In genomic region chr3:103968701-103969100, GRCm38 (mm10) we compare ENCODE assay signal across 8 mouse cellular contexts. TPM values are rescaled to one million over a fixed set of nuclear protein-coding genes. Genes with fewer than 3 reads are reported as not detected.
DNase-seq lines count a peak whose midpoint lies in the region; ATAC-seq and TF ChIP-seq lines count a peak whose summit lies in the region.

No protein-coding gene starts in this region.

- ATAC-seq in heart, postnatal 0 days (ENCODE audit: insufficient read depth, low read depth): peak; percentile 27
- ATAC-seq in limb, embryonic 11.5 days (ENCODE audit: insufficient number of reproducible peaks, low FRiP score, low TSS enrichment, low read depth): peak; percentile 80
- ATAC-seq in neutrophil, adult 5-6 weeks (ENCODE audit: extremely low read depth, insufficient number of reproducible peaks, low FRiP score, poor library complexity, severe bottlenecking): 0 out of 2 replicates have a peak, but pooled peaks have one; percentile 20

- peak overlapping the region; percentile 84 for H3K4me3 ChIP-seq in heart, postnatal 0 days (ENCODE audit: low read depth, low read length)
- peak overlapping the region; percentile 63 for H3K4me3 ChIP-seq in limb, embryonic 11.5 days (ENCODE audit: low read depth, low read length)

- peaks cover 13% of the 10 kb centered on the region for H3K36me3 ChIP-seq in heart, postnatal 0 days (replicated peaks; ENCODE audit: control insufficient read depth, insufficient read depth, low read length)
- H3K36me3 ChIP-seq in limb, embryonic 11.5 days (ENCODE audit: control insufficient read depth, insufficient read depth, low read length): peaks cover 5% of the 10 kb centered on the region; the same call in 1 of the 2 replicates

- peak overlapping the region; percentile 90 for H3K27ac ChIP-seq in heart, postnatal 0 days (ENCODE audit: low read depth)
- peak overlapping the region; percentile 95 for H3K27ac ChIP-seq in limb, embryonic 11.5 days (replicated peaks; ENCODE audit: low read depth, low read length)

- DNase-seq in cerebellum, adult 9-10 months: peak; percentile 78
- no peak for DNase-seq in cerebellum, adult 11 months
- DNase-seq in A20 (ENCODE audit: low read depth, low spot score): peak; percentile 71
- peak; percentile 77 to 80 for DNase-seq in cerebellum, postnatal 14 days
- DNase-seq in heart, postnatal 0 days (ENCODE audit: low spot score): no peak
- DNase-seq in limb, embryonic 11.5 days (ENCODE audit: low spot score): peak; percentile 75
- DNase-seq in gastrocnemius, adult 8-10 months (ENCODE audit: low spot score in 2 of 2): no peak

- TF ChIP-seq EP300 in heart, postnatal 0 days (IDR thresholded peaks at IDR 0.05; ENCODE audit: low read depth): no peak

- peaks cover 8% of the 10 kb centered on the region; the same call in 1 of the 2 replicates for H3K4me1 ChIP-seq in heart, postnatal 0 days (ENCODE audit: control insufficient read depth, insufficient read depth)
- H3K4me1 ChIP-seq in limb, embryonic 11.5 days (ENCODE audit: control insufficient read depth, insufficient read depth, low read length): peaks cover 3% of the 10 kb centered on the region; the same call in 1 of the 2 replicates

- no peaks in the 10 kb centered on the region for H3K27me3 ChIP-seq in heart, postnatal 0 days (ENCODE audit: control insufficient read depth, insufficient read depth, low read length)
- no peaks in the 10 kb centered on the region for H3K27me3 ChIP-seq in limb, embryonic 11.5 days (ENCODE audit: control insufficient read depth, insufficient read depth, low read length)

- under 1% methylated on average over 24 of the region's 24 CpGs for WGBS in heart, postnatal 0 days
- 0% methylated on average over 19 of the region's 24 CpGs for WGBS in limb, embryonic 11.5 days

- peak overlapping the region; percentile 66 for H3K9ac ChIP-seq in heart, postnatal 0 days (replicated peaks; ENCODE audit: low read depth, low read length)
- peak overlapping the region; percentile 77 for H3K9ac ChIP-seq in limb, embryonic 11.5 days (ENCODE audit: low read length)

- TF ChIP-seq CTCF in heart, postnatal 0 days (IDR thresholded peaks at IDR 0.05; ENCODE audit: low read depth): no peak

- peak overlapping the region; percentile 95 for H3K4me2 ChIP-seq in heart, postnatal 0 days (ENCODE audit: low read depth, low read length)
- H3K4me2 ChIP-seq in limb, embryonic 11.5 days (ENCODE audit: low read depth, severe bottlenecking): peak overlapping the region; percentile 75

- no peaks in the 10 kb centered on the region for H3K9me3 ChIP-seq in heart, postnatal 0 days (replicated peaks; ENCODE audit: control insufficient read depth, low read length)
- no peaks in the 10 kb centered on the region for H3K9me3 ChIP-seq in limb, embryonic 11.5 days (ENCODE audit: control insufficient read depth, low read length)

RNA-seq across cellular contexts. Expression of gene Phtf1, which starts 0.8 kb away (rescaled TPM):
- total RNA-seq in heart, postnatal 0 days (2014; rRNA removed; ENCODE audit: low replicate concordance): 6.2 and 10.1 TPM in 2 replicates
- polyA plus RNA-seq in heart, postnatal 0 days (2015; fragmentation: Nextera tagmentation; extraction: Ambion mirVana): 6.6 and 7.8 TPM in 2 replicates
- 42.2 and 46.1 TPM in 2 replicates for polyA plus RNA-seq in limb, embryonic 11.5 days (2014; fragmentation: Nextera tagmentation; extraction: Ambion mirVana)
- 26.7 and 39.9 TPM in 2 replicates for total RNA-seq in neutrophil, adult 5-6 weeks (2017)
- total RNA-seq in gastrocnemius, adult 8-10 months (2022): 1 to 10 TPM; 3.2 to 3.7 (median 3.4) TPM

RNA-seq across cellular contexts. Expression of gene Rsbn1, which starts 54.8 kb away (rescaled TPM):
- total RNA-seq in heart, postnatal 0 days (2014; rRNA removed; ENCODE audit: low replicate concordance): 5.2 and 7.9 TPM in 2 replicates
- 4.7 and 4.8 TPM in 2 replicates for polyA plus RNA-seq in heart, postnatal 0 days (2015; fragmentation: Nextera tagmentation; extraction: Ambion mirVana)
- 19.8 and 19.9 TPM in 2 replicates for polyA plus RNA-seq in limb, embryonic 11.5 days (2014; fragmentation: Nextera tagmentation; extraction: Ambion mirVana)
- total RNA-seq in neutrophil, adult 5-6 weeks (2017): 51.4 and 52.8 TPM in 2 replicates
- 1 to 10 TPM; 5.6 to 7.3 (median 6.5) TPM for total RNA-seq in gastrocnemius, adult 8-10 months (2022)

Comparison
In these comparisons a context has a peak if more than half of its experiments do, and no peak if none do; other contexts are left out.
1. DNase-seq: peak in cerebellum, adult 9-10 months (single experiment), A20 (single experiment), cerebellum, postnatal 14 days (2 of 2) and limb, embryonic 11.5 days (single experiment); none in cerebellum, adult 11 months (single experiment), heart, postnatal 0 days (single experiment) and gastrocnemius, adult 8-10 months (0 of 2).
2. ATAC-seq: peak in every context shown above with its lines; median percentile 80 in limb, embryonic 11.5 days; 27 in heart, postnatal 0 days; 20 in neutrophil, adult 5-6 weeks.